Mouse (Mus musculus): ENCODE measurements around the gene Ggta1.

- TF ChIP-seq GATA1 (IDR thresholded peaks at IDR 0.05; ENCODE audit: borderline replicate concordance, low read length) (no peak), FLI1 (IDR thresholded peaks at IDR 0.05; ENCODE audit: low read length) (no peak)
Measured at GRCm38 (mm10) chr2:35505519-35506286, 42.7 kb upstream of the Ggta1 start.

Data from megakaryocyte, embryonic 14.5 days (primary cell).